Mouse (Mus musculus) kidney, adult 11 months (tissue): ENCODE data around the gene Tmem108.

Source experiments
- DNase-seq: peaks from one replicate; pipeline ENCODE4 v3.0.0; 2022

Gene Tmem108

GRCm38 (mm10) chr9:103434116-103434515 lies 327.5 kb downstream of the Tmem108 start:
- no peak for DNase-seq
